Mouse (Mus musculus): Measurements from ENCODE around the gene 1700069L16Rik.

The 1700069L16Rik gene

DNA sequence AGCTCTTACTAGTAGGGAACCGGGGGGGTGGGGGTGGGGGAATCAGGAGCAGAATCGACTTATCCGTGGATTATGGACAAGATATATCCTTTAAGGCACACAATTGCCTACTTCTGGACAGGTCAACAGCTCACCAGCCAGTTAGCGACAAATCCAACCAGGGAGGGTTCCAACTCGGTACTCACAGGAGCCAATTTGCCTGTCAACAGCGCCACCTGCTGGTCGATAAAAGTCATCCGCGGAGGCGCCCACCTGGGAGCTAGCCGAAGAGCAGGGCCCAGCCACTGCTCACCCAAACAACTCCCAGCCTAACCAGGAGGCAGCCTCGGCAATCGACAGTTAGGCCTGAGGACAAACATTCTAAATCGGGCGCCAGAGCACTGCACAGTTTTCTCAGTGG is at the start of gene 1700069L16Rik:
TSS of gene 1700069L16Rik (minus strand) at position 327 of the 400 bp plus-strand sequence.
- DNase-seq (ENCODE audit: low spot score), result peak; percentile 77

DNA sequence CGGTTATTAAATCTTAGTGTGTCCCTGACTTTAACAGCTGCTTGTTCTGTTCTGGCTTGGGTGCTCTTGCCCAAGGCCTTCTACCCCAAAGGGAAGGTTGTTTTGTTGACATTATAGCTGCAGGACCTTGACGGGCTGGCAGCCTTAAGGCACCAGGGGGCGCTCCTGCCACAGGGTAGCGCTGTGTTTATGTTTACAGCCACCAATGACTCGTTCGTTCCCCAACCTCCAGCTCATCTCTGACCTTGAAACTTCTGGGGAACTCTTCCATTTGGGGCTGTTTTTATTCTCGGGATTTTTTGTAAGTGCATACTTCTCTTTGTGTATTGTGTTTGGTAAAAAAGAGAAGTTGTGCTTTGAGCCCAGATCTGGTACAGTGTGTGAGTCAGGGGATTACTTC is 49.1 kb upstream of the 1700069L16Rik start:
- DNase-seq (ENCODE audit: low spot score), result peak; percentile 63

GRCm38 (mm10) chr5:113772905-113773519 is 48.4 kb upstream of the 1700069L16Rik start:
- peak; percentile 39 for DNase-seq (ENCODE audit: low spot score)

DNA sequence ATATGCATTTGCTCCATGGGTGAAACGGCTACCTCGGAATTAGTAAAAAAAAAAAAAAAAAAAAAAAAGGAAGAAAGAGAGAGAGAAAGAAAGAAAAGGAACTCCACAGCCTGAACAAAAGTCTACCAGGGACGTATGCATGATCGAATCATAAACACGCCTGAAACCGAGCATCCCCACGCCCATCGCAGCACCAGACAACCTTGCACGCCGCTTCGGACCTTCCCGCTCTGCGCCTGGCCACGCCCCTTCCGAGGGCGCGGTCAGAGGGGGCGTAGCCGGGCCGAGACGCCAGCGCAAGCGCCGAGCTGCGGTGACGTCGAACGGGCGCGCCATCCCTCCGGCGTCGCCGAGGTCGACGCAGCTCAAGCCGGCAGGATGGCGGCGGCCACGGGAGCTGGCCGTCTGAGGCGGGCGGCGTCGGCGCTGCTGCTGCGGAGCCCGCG is 47.9 kb upstream of the 1700069L16Rik start, which contains the start of the genes Sart3 and Iscu:
TSS of gene Sart3 (minus strand) at position 61 of the 446 bp plus-strand sequence.
TSS of gene Iscu (plus strand) at position 299 of the 446 bp plus-strand sequence.
- DNase-seq (ENCODE audit: low spot score), result peak; percentile 86

DNA sequence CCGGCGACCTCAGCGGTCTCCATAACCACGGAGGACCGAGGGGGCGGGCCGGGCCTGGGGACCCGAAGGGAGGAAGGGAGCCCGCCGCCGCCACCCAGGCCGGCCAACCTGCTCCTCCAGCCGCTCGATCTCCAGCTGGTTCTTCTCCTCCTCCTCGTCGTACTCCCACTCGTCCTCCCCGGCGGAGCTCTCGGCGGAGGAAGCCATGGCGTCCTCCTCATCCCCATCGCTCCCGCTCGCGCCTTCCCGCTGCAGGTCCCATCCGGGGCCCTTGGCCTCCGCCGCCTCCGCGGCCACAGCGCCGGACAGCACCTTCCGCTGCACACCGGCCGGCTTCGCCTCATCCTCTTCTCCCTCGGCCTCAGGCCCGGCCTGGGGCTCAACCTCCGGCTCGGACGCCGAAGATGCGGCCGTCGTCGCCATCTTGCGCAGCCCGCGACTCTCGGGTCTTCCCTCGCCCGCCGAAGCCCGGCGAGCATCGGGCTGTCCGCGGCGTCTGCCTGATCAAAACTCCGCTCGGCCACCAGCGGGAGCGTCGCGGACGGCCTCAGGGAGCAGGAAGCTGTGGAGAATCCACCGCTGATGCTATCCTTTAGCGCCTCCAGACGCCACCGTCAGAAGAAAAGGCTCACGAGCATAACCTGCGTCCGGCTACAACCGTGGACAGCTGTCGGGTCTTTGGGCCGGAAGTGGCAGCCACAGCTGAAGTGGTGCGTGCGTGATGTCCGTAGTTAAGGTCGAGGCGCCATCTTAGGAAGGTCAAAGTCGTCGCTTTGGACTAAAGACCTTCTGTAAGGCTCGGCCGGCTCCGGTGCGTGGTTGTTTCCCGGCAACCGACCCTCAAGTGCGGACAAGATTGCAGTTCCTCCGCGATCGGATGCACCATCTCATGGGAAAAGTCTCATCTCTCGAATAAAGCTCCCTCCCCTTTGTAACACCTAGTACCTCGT is 46.9 kb upstream of the 1700069L16Rik start:
- DNase-seq (ENCODE audit: low spot score), result peak; percentile 85

DNA sequence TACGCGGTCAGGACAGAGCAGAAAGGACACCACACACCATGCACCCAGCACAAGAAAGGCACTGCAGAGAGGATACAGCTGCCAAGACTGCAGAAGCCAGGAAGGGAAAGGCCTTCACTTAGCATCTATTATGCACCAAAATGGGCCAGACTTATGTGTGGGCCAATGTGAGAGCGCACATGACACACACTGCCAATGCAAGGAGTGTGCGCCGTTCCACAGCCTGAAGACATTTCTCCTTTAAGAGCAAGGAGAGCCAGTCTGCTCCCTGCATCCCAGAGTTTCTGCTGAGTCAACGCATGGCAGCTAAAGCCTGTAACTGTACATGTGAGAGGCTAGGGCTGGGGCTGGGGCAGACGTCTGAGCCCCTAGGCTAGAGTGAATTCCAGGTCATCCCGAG is 44.2 kb upstream of the 1700069L16Rik start:
- no peak for DNase-seq (ENCODE audit: low spot score)

- DNase-seq (ENCODE audit: low spot score), result no peak
These were observed 41.3 kb upstream of the 1700069L16Rik start for GRCm38 (mm10) chr5:113765641-113766526.

DNA sequence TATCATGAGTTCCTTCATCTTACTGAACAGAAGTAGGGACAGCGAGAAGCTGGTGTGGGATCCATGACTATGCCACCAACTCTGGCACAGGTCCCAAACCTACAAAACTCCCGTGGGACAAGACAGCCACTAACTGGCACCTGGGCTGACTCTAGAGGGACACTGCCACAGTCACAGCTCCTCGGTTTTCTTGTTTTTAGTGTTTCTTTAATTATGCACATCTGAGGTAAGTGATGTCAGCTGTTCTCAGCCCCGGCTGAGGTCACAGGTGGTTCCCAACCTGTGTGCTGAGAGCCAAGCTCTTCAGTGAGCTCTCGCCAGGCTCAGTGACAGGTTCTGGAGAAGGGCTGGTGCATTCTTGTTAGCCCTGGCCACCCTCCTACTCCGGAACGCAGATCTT is 39.9 kb upstream of the 1700069L16Rik start:
- DNase-seq (ENCODE audit: low spot score), result no peak

DNA sequence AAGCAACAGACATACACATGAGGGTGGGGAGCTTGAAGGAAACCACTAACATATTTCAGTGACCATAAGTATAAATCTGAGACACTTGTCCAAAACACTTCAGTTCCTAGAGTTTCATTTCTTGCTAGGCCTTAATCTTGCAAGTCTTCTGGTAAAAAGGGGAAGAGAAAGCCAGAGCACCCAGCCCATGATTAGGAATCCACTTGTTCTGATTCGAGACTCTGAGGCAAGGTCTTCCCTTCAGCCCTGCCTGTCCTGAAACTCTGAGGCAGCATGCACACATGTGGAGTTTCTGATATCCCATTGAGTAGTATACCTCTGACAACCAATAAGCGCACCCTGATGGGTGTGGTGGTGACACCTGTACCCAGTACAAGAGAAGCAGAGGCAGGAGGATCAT is 37.0 kb upstream of the 1700069L16Rik start:
- no peak for DNase-seq (ENCODE audit: low spot score)

GRCm38 (mm10) chr5:113755347-113756030 is 30.9 kb upstream of the 1700069L16Rik start:
- no peak for DNase-seq (ENCODE audit: low spot score)

GRCm38 (mm10) chr5:113751521-113752157 is 27.1 kb upstream of the 1700069L16Rik start:
- DNase-seq (ENCODE audit: low spot score), result no peak

DNA sequence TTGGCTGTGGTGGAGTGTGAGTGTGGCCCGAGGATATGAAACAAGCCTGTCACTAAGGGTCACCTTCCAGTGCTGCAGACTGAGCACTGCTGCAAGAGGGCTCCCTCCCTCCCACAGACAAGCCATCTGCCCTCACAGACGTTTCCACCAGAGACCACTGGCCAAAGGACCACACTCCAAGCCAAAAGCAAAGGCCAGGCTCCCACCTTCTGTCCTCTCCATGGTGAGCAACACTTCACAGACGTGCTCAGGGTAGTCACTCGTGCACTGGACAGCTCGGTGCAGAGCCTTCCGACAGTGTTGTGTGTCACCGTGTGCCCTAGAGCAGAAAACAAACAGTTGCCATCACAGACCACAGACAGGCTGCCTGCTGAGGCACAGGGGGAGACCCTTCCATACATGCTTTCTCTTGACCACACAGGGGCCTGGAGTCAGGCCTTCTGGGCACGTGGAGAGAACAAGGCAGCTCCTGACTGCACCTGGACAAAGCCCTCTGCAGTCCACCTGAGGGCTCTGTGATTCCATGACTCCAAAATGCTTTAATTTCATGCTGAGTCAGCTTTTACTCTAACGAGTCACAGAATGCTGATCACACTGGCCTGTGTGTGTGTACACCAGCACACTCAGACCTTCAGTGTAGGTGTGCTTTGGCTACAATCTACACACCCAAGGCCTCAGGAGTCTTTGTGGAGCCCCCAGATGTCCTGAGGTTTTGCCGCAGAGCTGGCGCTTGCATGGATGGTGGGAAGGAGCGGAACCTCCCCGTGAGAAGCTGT is 24.2 kb upstream of the 1700069L16Rik start:
- no peak for DNase-seq (ENCODE audit: low spot score)

DNA sequence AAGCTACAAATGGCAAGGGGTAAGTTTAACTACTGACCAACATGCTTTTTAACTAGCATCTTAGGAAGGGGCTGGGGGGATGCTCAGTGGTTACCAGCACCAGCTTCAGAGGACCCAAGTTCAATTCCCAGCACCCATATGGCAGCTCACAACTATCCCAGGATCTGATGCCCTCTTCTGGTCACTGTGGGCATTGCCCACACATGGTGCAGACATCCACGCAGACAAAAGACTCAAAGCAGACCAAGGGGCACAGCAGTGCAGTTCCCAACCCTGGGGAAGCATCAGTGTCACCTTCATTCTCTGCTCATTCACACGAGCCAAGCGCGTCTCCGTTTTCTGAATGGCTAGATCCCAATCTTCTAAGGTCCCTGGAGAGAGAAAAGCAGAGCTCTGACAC is 23.1 kb upstream of the 1700069L16Rik start:
- DNase-seq (ENCODE audit: low spot score), result no peak

GRCm38 (mm10) chr5:113737607-113738237 is 13.2 kb upstream of the 1700069L16Rik start:
- DNase-seq (ENCODE audit: low spot score), result no peak

GRCm38 (mm10) chr5:113736522-113737164 is 12.1 kb upstream of the 1700069L16Rik start:
- DNase-seq (ENCODE audit: low spot score), result no peak

- no peak for DNase-seq (ENCODE audit: low spot score)
These were observed 11.5 kb upstream of the 1700069L16Rik start for GRCm38 (mm10) chr5:113736113-113736502.

- DNase-seq (ENCODE audit: low spot score), result peak; percentile 83
These were observed 11.0 kb upstream of the 1700069L16Rik start, which contains the start of gene Ficd for GRCm38 (mm10) chr5:113735345-113736112. TSS of gene Ficd (plus strand) at chr5:113735803.

GRCm38 (mm10) chr5:113735023-113735344 is 10.4 kb upstream of the 1700069L16Rik start:
- DNase-seq (ENCODE audit: low spot score), result no peak
